Mouse (Mus musculus): ENCODE data around the gene A330070K13Rik. TPM values are rescaled to one million over a fixed set of nuclear protein-coding genes. Genes with fewer than 3 reads are reported as not detected.

Gene A330070K13Rik
- polyA plus RNA-seq (2012; rRNA removed): not detected in 2 replicates

DNA sequence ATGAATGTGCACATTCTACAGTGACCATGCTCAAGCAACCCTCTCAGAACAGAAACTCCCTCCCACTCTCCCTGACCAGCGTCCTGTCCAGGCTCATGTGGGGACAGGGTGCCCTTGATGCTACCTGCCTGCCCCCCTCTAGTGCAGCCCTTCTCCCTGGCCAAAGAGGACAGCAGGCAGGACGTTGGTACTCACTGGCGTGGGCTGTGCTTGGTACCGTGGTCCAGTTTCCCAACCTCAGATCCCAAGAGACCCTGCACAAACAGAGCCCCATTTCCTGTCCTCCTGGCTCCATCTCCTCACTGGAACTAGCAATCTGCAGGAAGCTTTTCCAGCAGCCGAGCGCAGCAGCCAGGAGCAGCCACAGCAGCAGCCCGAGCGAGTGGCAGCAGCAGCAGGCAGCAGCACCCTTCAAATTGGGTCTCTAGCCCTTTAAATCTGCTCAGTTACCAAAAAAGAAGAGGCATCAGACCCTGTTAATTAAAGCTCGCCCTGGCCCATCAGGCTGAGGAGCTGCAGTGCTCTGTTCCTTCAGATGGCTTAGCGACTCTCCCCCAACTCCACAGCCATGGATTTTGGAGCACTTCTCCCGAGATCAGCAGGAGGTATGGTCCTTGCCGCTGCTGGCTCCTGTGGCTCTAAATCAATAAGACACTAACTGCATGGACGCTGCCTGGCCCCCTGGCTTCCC, at the start of gene A330070K13Rik:
A330070K13Rik (minus strand) TSS at position 410 of the 691 bp plus-strand sequence.

DNA sequence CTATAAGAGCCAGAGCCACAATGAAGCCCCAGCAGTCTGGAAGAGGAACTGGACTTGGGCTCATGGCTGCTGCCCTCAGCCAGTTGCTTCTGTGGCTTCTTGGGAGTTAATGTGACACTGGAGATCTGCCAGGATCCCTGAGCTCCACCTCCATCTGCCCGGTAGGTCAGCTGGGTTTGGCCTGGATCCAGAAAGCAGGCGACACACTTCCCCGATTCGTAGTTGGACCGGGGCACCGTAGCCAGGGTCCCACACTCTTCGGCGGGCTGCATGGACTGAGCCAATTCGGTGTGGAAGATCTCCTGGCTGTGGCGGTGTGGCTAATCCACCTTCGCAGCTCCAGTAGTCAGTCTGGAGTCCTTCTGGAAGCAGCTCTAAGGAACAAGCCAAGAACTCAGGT, 15.2 kb downstream of the A330070K13Rik start, which contains the start of gene Caln1:
Caln1 (plus strand) TSS at position 219 of the 400 bp plus-strand sequence.

Other genes with a start within 250 kb of the A330070K13Rik start
- gene Kctd7, start 239.8 kb downstream of the A330070K13Rik start, polyA plus RNA-seq (2012; rRNA removed): 1.4 and 2.8 TPM in 2 replicates
- gene Rabgef1, start 212.8 kb downstream of the A330070K13Rik start, polyA plus RNA-seq (2012; rRNA removed): 13.9 and 14.9 TPM in 2 replicates
- gene Tmem248, start 167.6 kb downstream of the A330070K13Rik start, polyA plus RNA-seq (2012; rRNA removed): 16.6 and 20.0 TPM in 2 replicates
- gene Sbds, start 129.1 kb downstream of the A330070K13Rik start, polyA plus RNA-seq (2012; rRNA removed): 12.9 and 15.0 TPM in 2 replicates
- 2.2 and 2.7 TPM in 2 replicates for gene Tyw1, start 129.0 kb downstream of the A330070K13Rik start, polyA plus RNA-seq (2012; rRNA removed)
- gene Caln1, start 15.2 kb downstream of the A330070K13Rik start, polyA plus RNA-seq (2012; rRNA removed): 0.01 and 0.13 TPM in 2 replicates

Data from stomach, adult 2 months (tissue).